Mouse (Mus musculus): Measurements from ENCODE around the gene Gjb5.

GRCm38 (mm10) chr4:127327258-127327657 is 30.7 kb downstream of the Gjb5 start:
- TF ChIP-seq CTCF (IDR thresholded peaks at IDR 0.05; ENCODE audit: control insufficient read depth, insufficient read depth, insufficient replicate concordance, low read depth, low read length) (no peak), POLR2A (IDR thresholded peaks at IDR 0.05; ENCODE audit: control insufficient read depth, low read depth, low read length) (no peak)

Data from testis, adult 2 months (tissue).